Mouse (Mus musculus): Measurements from ENCODE around the gene Mars2. TPM values are rescaled to one million over a fixed set of nuclear protein-coding genes. Genes with fewer than 3 reads are reported as not detected.

The Mars2 gene
- polyA plus RNA-seq, 1 experiment from 2014 or later, result 5.5 TPM

- no peaks in the 10 kb centered on the region for H3K27me3 ChIP-seq (replicated peaks; ENCODE audit: control insufficient read depth, insufficient read depth, low read length)
- H3K9me3 ChIP-seq (ENCODE audit: control insufficient read depth, low read length), result no peaks in the 10 kb centered on the region
- H3K27ac ChIP-seq (ENCODE audit: low read depth), result no peak overlapping the region
- H3K36me3 ChIP-seq (ENCODE audit: control insufficient read depth, insufficient read depth, low read length), result no peaks in the 10 kb centered on the region
- WGBS, result 30% methylated on average over 1 of the region's 1 CpGs
- no peak overlapping the region for H3K4me2 ChIP-seq (ENCODE audit: low read length)
- peaks cover 6% of the 10 kb centered on the region; the same call in 1 of the 2 replicates for H3K4me1 ChIP-seq (replicated peaks; ENCODE audit: control insufficient read depth, insufficient read depth, low read length)
- H3K9ac ChIP-seq (ENCODE audit: low read length), result no peak overlapping the region
- DNase-seq (ENCODE audit: low spot score) (peak; percentile 48), ATAC-seq (replicated peaks; ENCODE audit: low FRiP score, low TSS enrichment, low read depth) (no peak)
- no peak overlapping the region for H3K4me3 ChIP-seq (ENCODE audit: low read depth, low read length)
These were observed 9.6 kb upstream of the Mars2 start for GRCm38 (mm10) chr1:55227376-55227775.

- H3K9me3 ChIP-seq (ENCODE audit: control insufficient read depth, low read length), result no peaks in the 10 kb centered on the region
- H3K9ac ChIP-seq (ENCODE audit: low read length), result no peak overlapping the region
- H3K4me3 ChIP-seq (ENCODE audit: low read depth, low read length), result no peak overlapping the region
- 0 out of 2 replicates have a peak, but pooled peaks cover 4% of the 10 kb centered on the region for H3K4me1 ChIP-seq (replicated peaks; ENCODE audit: control insufficient read depth, insufficient read depth, low read length)
- ATAC-seq (replicated peaks; ENCODE audit: low FRiP score, low TSS enrichment, low read depth) (no peak), DNase-seq (ENCODE audit: low spot score) (peak; percentile 33)
- H3K36me3 ChIP-seq (ENCODE audit: control insufficient read depth, insufficient read depth, low read length), result no peaks in the 10 kb centered on the region
- WGBS, result 85% methylated on average over 8 of the region's 8 CpGs
- no peaks in the 10 kb centered on the region for H3K27me3 ChIP-seq (replicated peaks; ENCODE audit: control insufficient read depth, insufficient read depth, low read length)
- H3K27ac ChIP-seq (ENCODE audit: low read depth), result no peak overlapping the region
- H3K4me2 ChIP-seq (ENCODE audit: low read length), result no peak overlapping the region
These were observed 8.6 kb upstream of the Mars2 start for GRCm38 (mm10) chr1:55228256-55228884.

- Histone ChIP-seq H3K4me3 (ENCODE audit: low read depth, low read length) (no peak overlapping the region), H3K9me3 (ENCODE audit: control insufficient read depth, low read length) (no peaks in the 10 kb centered on the region), H3K27me3 (replicated peaks; ENCODE audit: control insufficient read depth, insufficient read depth, low read length) (no peaks in the 10 kb centered on the region), H3K4me1 (replicated peaks; ENCODE audit: control insufficient read depth, insufficient read depth, low read length) (peaks cover 16% of the 10 kb centered on the region), H3K27ac (ENCODE audit: low read depth) (no peak overlapping the region), H3K9ac (ENCODE audit: low read length) (no peak overlapping the region), H3K4me2 (ENCODE audit: low read length) (no peak overlapping the region), H3K36me3 (ENCODE audit: control insufficient read depth, insufficient read depth, low read length) (no peaks in the 10 kb centered on the region)
- DNase-seq (ENCODE audit: low spot score) (peak; percentile 48), ATAC-seq (replicated peaks; ENCODE audit: low FRiP score, low TSS enrichment, low read depth) (no peak)
- 65% methylated on average over 16 of the region's 16 CpGs for WGBS
These were observed 2.0 kb upstream of the Mars2 start for GRCm38 (mm10) chr1:55234910-55235520.

- Histone ChIP-seq H3K4me3 (ENCODE audit: low read depth, low read length) (peak overlapping the region; percentile 93), H3K36me3 (ENCODE audit: control insufficient read depth, insufficient read depth, low read length) (no peaks in the 10 kb centered on the region), H3K27me3 (replicated peaks; ENCODE audit: control insufficient read depth, insufficient read depth, low read length) (no peaks in the 10 kb centered on the region), H3K9ac (ENCODE audit: low read length) (peak overlapping the region; percentile 36; the same call in 1 of the 2 replicates), H3K4me1 (replicated peaks; ENCODE audit: control insufficient read depth, insufficient read depth, low read length) (peaks cover 16% of the 10 kb centered on the region), H3K4me2 (ENCODE audit: low read length) (peak overlapping the region; percentile 96), H3K9me3 (ENCODE audit: control insufficient read depth, low read length) (no peaks in the 10 kb centered on the region), H3K27ac (ENCODE audit: low read depth) (no peak overlapping the region)
- WGBS, result 32% methylated on average over 5 of the region's 5 CpGs
- ATAC-seq (replicated peaks; ENCODE audit: low FRiP score, low TSS enrichment, low read depth) (0 out of 2 replicates have a peak, but pooled peaks have one; percentile 6), DNase-seq (ENCODE audit: low spot score) (peak; percentile 51)
These were observed 490 bp upstream of the Mars2 start for GRCm38 (mm10) chr1:55236487-55236886.

- Histone ChIP-seq H3K27ac (ENCODE audit: low read depth) (peak overlapping the region; percentile 8; the same call in 1 of the 2 replicates), H3K4me1 (replicated peaks; ENCODE audit: control insufficient read depth, insufficient read depth, low read length) (peaks cover 16% of the 10 kb centered on the region), H3K4me3 (ENCODE audit: low read depth, low read length) (peak overlapping the region; percentile 93), H3K36me3 (ENCODE audit: control insufficient read depth, insufficient read depth, low read length) (no peaks in the 10 kb centered on the region), H3K27me3 (replicated peaks; ENCODE audit: control insufficient read depth, insufficient read depth, low read length) (no peaks in the 10 kb centered on the region), H3K9ac (ENCODE audit: low read length) (peak overlapping the region; percentile 66), H3K4me2 (ENCODE audit: low read length) (peak overlapping the region; percentile 96), H3K9me3 (ENCODE audit: control insufficient read depth, low read length) (no peaks in the 10 kb centered on the region)
- WGBS, result under 1% methylated on average over 23 of the region's 23 CpGs
- DNase-seq (ENCODE audit: low spot score) (peak; percentile 75), ATAC-seq (replicated peaks; ENCODE audit: low FRiP score, low TSS enrichment, low read depth) (peak; percentile 52)
These were observed 725 bp downstream of the Mars2 start for GRCm38 (mm10) chr1:55237643-55238161.

GRCm38 (mm10) chr1:55238496-55238895, 1.5 kb downstream of the Mars2 start:
- 37% methylated on average over 13 of the region's 13 CpGs for WGBS
- Histone ChIP-seq H3K36me3 (ENCODE audit: control insufficient read depth, insufficient read depth, low read length) (no peaks in the 10 kb centered on the region), H3K27me3 (replicated peaks; ENCODE audit: control insufficient read depth, insufficient read depth, low read length) (no peaks in the 10 kb centered on the region), H3K4me1 (replicated peaks; ENCODE audit: control insufficient read depth, insufficient read depth, low read length) (peaks cover 16% of the 10 kb centered on the region), H3K9me3 (ENCODE audit: control insufficient read depth, low read length) (no peaks in the 10 kb centered on the region), H3K27ac (ENCODE audit: low read depth) (no peak overlapping the region), H3K4me2 (ENCODE audit: low read length) (peak overlapping the region; percentile 96), H3K4me3 (ENCODE audit: low read depth, low read length) (peak overlapping the region; percentile 93), H3K9ac (ENCODE audit: low read length) (peak overlapping the region; percentile 66)
- ATAC-seq (replicated peaks; ENCODE audit: low FRiP score, low TSS enrichment, low read depth) (no peak), DNase-seq (ENCODE audit: low spot score) (no peak)

- H3K4me3 ChIP-seq (ENCODE audit: low read depth, low read length), result peak overlapping the region; percentile 93; the same call in 1 of the 2 replicates
- ATAC-seq (replicated peaks; ENCODE audit: low FRiP score, low TSS enrichment, low read depth), result no peak
- 0% methylated on average over 1 of the region's 1 CpGs for WGBS
- DNase-seq (ENCODE audit: low spot score), result no peak
- peaks cover 16% of the 10 kb centered on the region for H3K4me1 ChIP-seq (replicated peaks; ENCODE audit: control insufficient read depth, insufficient read depth, low read length)
- H3K4me2 ChIP-seq (ENCODE audit: low read length), result peak overlapping the region; percentile 96
- no peaks in the 10 kb centered on the region for H3K36me3 ChIP-seq (ENCODE audit: control insufficient read depth, insufficient read depth, low read length)
- H3K9me3 ChIP-seq (ENCODE audit: control insufficient read depth, low read length), result no peaks in the 10 kb centered on the region
- no peaks in the 10 kb centered on the region for H3K27me3 ChIP-seq (replicated peaks; ENCODE audit: control insufficient read depth, insufficient read depth, low read length)
- H3K9ac ChIP-seq (ENCODE audit: low read length), result no peak overlapping the region
- no peak overlapping the region for H3K27ac ChIP-seq (ENCODE audit: low read depth)
These were observed 2.3 kb downstream of the Mars2 start for GRCm38 (mm10) chr1:55239237-55239636.

GRCm38 (mm10) chr1:55246374-55246773, 9.4 kb downstream of the Mars2 start:
- no peaks in the 10 kb centered on the region for H3K27me3 ChIP-seq (replicated peaks; ENCODE audit: control insufficient read depth, insufficient read depth, low read length)
- no peaks in the 10 kb centered on the region for H3K36me3 ChIP-seq (ENCODE audit: control insufficient read depth, insufficient read depth, low read length)
- H3K9ac ChIP-seq (ENCODE audit: low read length), result no peak overlapping the region
- no peak for DNase-seq (ENCODE audit: low spot score)
- no peaks in the 10 kb centered on the region for H3K4me1 ChIP-seq (replicated peaks; ENCODE audit: control insufficient read depth, insufficient read depth, low read length)
- H3K4me2 ChIP-seq (ENCODE audit: low read length), result no peak overlapping the region
- no peak overlapping the region for H3K27ac ChIP-seq (ENCODE audit: low read depth)
- no peaks in the 10 kb centered on the region for H3K9me3 ChIP-seq (ENCODE audit: control insufficient read depth, low read length)
- WGBS, result 83% methylated on average over 2 of the region's 2 CpGs
- no peak for ATAC-seq (replicated peaks; ENCODE audit: low FRiP score, low TSS enrichment, low read depth)
- no peak overlapping the region for H3K4me3 ChIP-seq (ENCODE audit: low read depth, low read length)

Data from intestine, embryonic 14.5 days (tissue).